Mouse (Mus musculus): ENCODE results near the gene Kctd18.

GRCm38 (mm10) chr1:57995432-57996132, 23.2 kb downstream of the Kctd18 start, which contains the start of gene Sgo2a:
- no peak for TF ChIP-seq CTCF (IDR thresholded peaks at IDR 0.05; ENCODE audit: low read depth, low read length)
- no peak for TF ChIP-seq GATA1 (IDR thresholded peaks at IDR 0.05; ENCODE audit: borderline replicate concordance, low read length)

Measured in G1E (cell line).